Mouse (Mus musculus) ES-Bruce4 (cell line): ENCODE data around the gene Prickle2. TPM values are rescaled to one million over a fixed set of nuclear protein-coding genes. Genes with fewer than 3 reads are reported as not detected.

Experiments used
- H3K27ac ChIP-seq: 2 replicates; pipeline ENCODE4 v1.5.1; 2012; ENCODE audit warnings: low read length, inconsistent platforms; ENCODE audit not compliant: insufficient read depth
- H3K27me3 ChIP-seq: 2 replicates; pipeline ENCODE4 v1.6.1; 2012; ENCODE audit warnings: mild to moderate bottlenecking, low read length, inconsistent platforms; ENCODE audit not compliant: control insufficient read depth, poor library complexity, insufficient read depth, severe bottlenecking
- H3K36me3 ChIP-seq: 2 replicates; pipeline ENCODE4 v1.6.1; 2012; ENCODE audit warnings: inconsistent platforms, mild to moderate bottlenecking, low read length, moderate library complexity; ENCODE audit not compliant: control insufficient read depth, poor library complexity, insufficient read depth, severe bottlenecking
- H3K4me1 ChIP-seq: one replicate; pipeline ENCODE4 v1.8.1; 2011; ENCODE audit warnings: low read length; ENCODE audit not compliant: control insufficient read depth, insufficient read depth
- H3K4me3 ChIP-seq: 2 replicates; pipeline ENCODE4 v1.5.1; 2011; ENCODE audit warnings: low read depth, mild to moderate bottlenecking, low read length
- H3K9ac ChIP-seq: 2 replicates; pipeline ENCODE4 v1.6.1; 2012; ENCODE audit warnings: low read depth, mild to moderate bottlenecking, inconsistent platforms; ENCODE audit not compliant: poor library complexity, severe bottlenecking
- H3K9me3 ChIP-seq: replicated peaks from 2 replicates; pipeline ENCODE4 v1.6.1; 2012; ENCODE audit warnings: mild to moderate bottlenecking, low read length, inconsistent platforms; ENCODE audit not compliant: control insufficient read depth, poor library complexity, insufficient read depth, severe bottlenecking
- CTCF ChIP-seq: IDR thresholded peaks from one replicate; pipeline ENCODE4 v1.8.1; 2011; ENCODE audit warnings: low read depth, low read length
- EP300 ChIP-seq: IDR thresholded peaks from 2 replicates; pipeline ENCODE4 v1.6.1; 2011; ENCODE audit warnings: low read depth, low read length; ENCODE audit not compliant: insufficient read depth
- POLR2A ChIP-seq: IDR thresholded peaks from one replicate; pipeline ENCODE4 v1.8.1; 2011; ENCODE audit warnings: low read length; ENCODE audit not compliant: insufficient read depth
- polyA plus RNA-seq: library from polyadenylated mRNA; stranded (reverse); fragments of >200 nt; gene quantifications from 2 replicates; pipeline ENCODE4 v1.2.4, GENCODE M21; 2011; ENCODE audit warnings: low read depth; ENCODE audit not compliant: missing spikeins, insufficient read depth, insufficient read length

Gene Prickle2
- polyA plus RNA-seq, 1 experiment = 3.3 TPM

- Histone ChIP-seq H3K9ac (no peak overlapping the region), H3K27ac (no peak overlapping the region), H3K36me3 (no peaks in the 10 kb centered on the region), H3K9me3 (no peaks in the 10 kb centered on the region), H3K4me1 (no peaks in the 10 kb centered on the region), H3K4me3 (no peak overlapping the region), H3K27me3 (no peaks in the 10 kb centered on the region)
- TF ChIP-seq CTCF (no peak), POLR2A (no peak), EP300 (no peak)
These were observed 265.7 kb downstream of the Prickle2 start for GRCm38 (mm10) chr6:92440251-92440650.

- no peaks in the 10 kb centered on the region for H3K36me3 ChIP-seq
- TF ChIP-seq CTCF (no peak), POLR2A (no peak), EP300 (no peak)
- H3K9ac ChIP-seq = no peak overlapping the region
- no peaks in the 10 kb centered on the region for H3K4me1 ChIP-seq
- no peaks in the 10 kb centered on the region for H3K9me3 ChIP-seq
- H3K4me3 ChIP-seq = no peak overlapping the region
- no peaks in the 10 kb centered on the region for H3K27me3 ChIP-seq
- H3K27ac ChIP-seq = no peak overlapping the region
These were observed 273.8 kb downstream of the Prickle2 start for GRCm38 (mm10) chr6:92432146-92432545.

- TF ChIP-seq EP300 = no peak
- TF ChIP-seq POLR2A = no peak
- TF ChIP-seq CTCF = no peak
- Histone ChIP-seq H3K27ac (no peak overlapping the region), H3K4me3 (no peak overlapping the region), H3K4me1 (no peaks in the 10 kb centered on the region), H3K27me3 (no peaks in the 10 kb centered on the region), H3K9ac (no peak overlapping the region), H3K9me3 (no peaks in the 10 kb centered on the region), H3K36me3 (no peaks in the 10 kb centered on the region)
These were observed 278.4 kb downstream of the Prickle2 start for GRCm38 (mm10) chr6:92427406-92428171.

- H3K27ac ChIP-seq = no peak overlapping the region
- no peaks in the 10 kb centered on the region for H3K4me1 ChIP-seq
- no peak for TF ChIP-seq POLR2A
- no peak for TF ChIP-seq CTCF
- TF ChIP-seq EP300 = no peak
- H3K27me3 ChIP-seq = no peaks in the 10 kb centered on the region
- H3K9me3 ChIP-seq = no peaks in the 10 kb centered on the region
- H3K36me3 ChIP-seq = no peaks in the 10 kb centered on the region
- no peak overlapping the region for H3K4me3 ChIP-seq
- H3K9ac ChIP-seq = no peak overlapping the region
These were observed 280.1 kb downstream of the Prickle2 start for GRCm38 (mm10) chr6:92425901-92426300.

GRCm38 (mm10) chr6:92425476-92425875 lies 280.5 kb downstream of the Prickle2 start:
- TF ChIP-seq POLR2A (no peak), CTCF (no peak)
- Histone ChIP-seq H3K27me3 (no peaks in the 10 kb centered on the region), H3K4me3 (no peak overlapping the region)

GRCm38 (mm10) chr6:92424991-92425390 lies 281.0 kb downstream of the Prickle2 start:
- no peak for TF ChIP-seq POLR2A
- TF ChIP-seq CTCF = no peak
- no peak for TF ChIP-seq EP300
- H3K9ac ChIP-seq = no peak overlapping the region
- H3K9me3 ChIP-seq = no peaks in the 10 kb centered on the region
- H3K27ac ChIP-seq = no peak overlapping the region
- no peaks in the 10 kb centered on the region for H3K4me1 ChIP-seq
- H3K36me3 ChIP-seq = no peaks in the 10 kb centered on the region
- no peak overlapping the region for H3K4me3 ChIP-seq
- no peaks in the 10 kb centered on the region for H3K27me3 ChIP-seq

More at GRCm38 (mm10) chr6:92425476-92425875, 280.5 kb downstream of the Prickle2 start:
- H3K9ac ChIP-seq = no peak overlapping the region
- no peaks in the 10 kb centered on the region for H3K4me1 ChIP-seq
- H3K36me3 ChIP-seq = no peaks in the 10 kb centered on the region
- H3K9me3 ChIP-seq = no peaks in the 10 kb centered on the region
- no peak overlapping the region for H3K27ac ChIP-seq
